Mouse (Mus musculus) hindbrain, embryonic 12.5 days (tissue): Measurements from ENCODE around the gene H2afy. TPM values are rescaled to one million over a fixed set of nuclear protein-coding genes. Genes with fewer than 3 reads are reported as not detected.
A peak's percentile ranks its signal among the peaks of the same experiment; 100 is the strongest.

ENCODE experiments used
- ATAC-seq: fragments of 200-750 bp; cut with Nextera tagmentation; 2 replicates; pipeline ENCODE4 v1.8.0; 2017; ENCODE audit warnings: moderate TSS enrichment; ENCODE audit not compliant: low FRiP score
- H3K27ac ChIP-seq: fragments of 300-500 bp; sonication (generic); 2 replicates; pipeline ENCODE4 v1.5.1; 2016; ENCODE audit warnings: mild to moderate bottlenecking
- H3K27me3 ChIP-seq: fragments of 300-500 bp; sonication (generic); 2 replicates; pipeline ENCODE4 v1.6.1; 2016; ENCODE audit warnings: mild to moderate bottlenecking
- H3K36me3 ChIP-seq: fragments of 300-500 bp; sonication (generic); 2 replicates; pipeline ENCODE4 v1.6.1; 2016; ENCODE audit warnings: mild to moderate bottlenecking
- H3K4me1 ChIP-seq: fragments of 300-500 bp; sonication (generic); 2 replicates; pipeline ENCODE4 v1.6.1; 2016
- H3K4me2 ChIP-seq: fragments of 300-500 bp; sonication (generic); replicated peaks from 2 replicates; pipeline ENCODE4 v1.6.1; 2016; ENCODE audit warnings: mild to moderate bottlenecking
- H3K4me3 ChIP-seq: fragments of 300-500 bp; sonication (generic); 2 replicates; pipeline ENCODE4 v1.5.1; 2016; ENCODE audit warnings: mild to moderate bottlenecking
- H3K9ac ChIP-seq: fragments of 300-500 bp; sonication (generic); 2 replicates; pipeline ENCODE4 v1.6.1; 2016; ENCODE audit warnings: mild to moderate bottlenecking, moderate library complexity
- H3K9me3 ChIP-seq: fragments of 300-500 bp; sonication (generic); replicated peaks from 2 replicates; pipeline ENCODE4 v1.6.1; 2016; ENCODE audit warnings: mild to moderate bottlenecking
- WGBS: fragments of 180-500 bp; shearing (Covaris S2); methylation state at CpG from one replicate; pipeline ENCODE4 v1.1.7; 2016; 5-methylcytosine and 5-hydroxymethylcytosine counted together
- polyA plus RNA-seq: library from polyadenylated mRNA; unstranded; fragments of >200 nt; fragmentation: Nextera tagmentation; extraction: Ambion mirVana; gene quantifications from 2 replicates; pipeline ENCODE4 v1.2.1, GENCODE M21; 2016

Gene H2afy
- polyA plus RNA-seq, 1 experiment from 2014 or later: 491 TPM

- 94% methylated on average over 5 of the region's 5 CpGs for WGBS
- Histone ChIP-seq H3K4me1 (no peaks in the 10 kb centered on the region), H3K27ac (no peak overlapping the region), H3K9ac (no peak overlapping the region), H3K9me3 (no peaks in the 10 kb centered on the region), H3K27me3 (no peaks in the 10 kb centered on the region), H3K4me3 (no peak overlapping the region), H3K4me2 (no peak overlapping the region), H3K36me3 (peaks cover 90% of the 10 kb centered on the region)
- no peak for ATAC-seq
Measured at GRCm38 (mm10) chr13:56123075-56123474, 13.1 kb downstream of the H2afy start.

- no peak overlapping the region for H3K4me2 ChIP-seq
- peaks cover 60% of the 10 kb centered on the region for H3K36me3 ChIP-seq
- peaks cover 29% of the 10 kb centered on the region for H3K4me1 ChIP-seq
- H3K27ac ChIP-seq: no peak overlapping the region
- no peak overlapping the region for H3K9ac ChIP-seq
- no peak overlapping the region for H3K4me3 ChIP-seq
- no peaks in the 10 kb centered on the region for H3K9me3 ChIP-seq
- WGBS: 82% methylated on average over 9 of the region's 9 CpGs
- H3K27me3 ChIP-seq: no peaks in the 10 kb centered on the region
- no peak for ATAC-seq
Measured at GRCm38 (mm10) chr13:56117991-56118765, 18.0 kb downstream of the H2afy start.

GRCm38 (mm10) chr13:56115906-56116305 is 20.3 kb downstream of the H2afy start:
- Histone ChIP-seq H3K4me2 (no peak overlapping the region), H3K4me3 (no peak overlapping the region), H3K9me3 (no peaks in the 10 kb centered on the region), H3K27me3 (no peaks in the 10 kb centered on the region), H3K9ac (no peak overlapping the region), H3K36me3 (peaks cover 44% of the 10 kb centered on the region), H3K27ac (no peak overlapping the region), H3K4me1 (peaks cover 50% of the 10 kb centered on the region)
- no peak for ATAC-seq
- 79% methylated on average over 3 of the region's 3 CpGs for WGBS

GRCm38 (mm10) chr13:56115386-56115785 is 20.8 kb downstream of the H2afy start:
- Histone ChIP-seq H3K27ac (0 out of 2 replicates have a peak overlapping the region, but pooled peaks have one; percentile 48), H3K27me3 (no peaks in the 10 kb centered on the region), H3K9ac (no peak overlapping the region), H3K4me2 (no peak overlapping the region), H3K4me1 (peaks cover 55% of the 10 kb centered on the region), H3K9me3 (no peaks in the 10 kb centered on the region), H3K4me3 (no peak overlapping the region), H3K36me3 (peaks cover 42% of the 10 kb centered on the region)
- 71% methylated on average over 9 of the region's 9 CpGs for WGBS
- ATAC-seq: no peak

GRCm38 (mm10) chr13:56113431-56114248 is 22.5 kb downstream of the H2afy start:
- no peak for ATAC-seq
- H3K4me3 ChIP-seq: no peak overlapping the region
- no peak overlapping the region for H3K4me2 ChIP-seq
- 68% methylated on average over 19 of the region's 19 CpGs for WGBS
- peaks cover 27% of the 10 kb centered on the region for H3K36me3 ChIP-seq
- H3K27me3 ChIP-seq: no peaks in the 10 kb centered on the region
- no peaks in the 10 kb centered on the region for H3K9me3 ChIP-seq
- no peak overlapping the region for H3K27ac ChIP-seq
- no peak overlapping the region; the same call in 1 of the 2 replicates for H3K9ac ChIP-seq
- H3K4me1 ChIP-seq: peaks cover 70% of the 10 kb centered on the region

GRCm38 (mm10) chr13:56112980-56113379 is 23.2 kb downstream of the H2afy start:
- WGBS: 48% methylated on average over 13 of the region's 13 CpGs
- H3K4me2 ChIP-seq: no peak overlapping the region; the same call in 1 of the 2 replicates
- 0 out of 2 replicates have a peak overlapping the region, but pooled peaks have one; percentile 25 for H3K27ac ChIP-seq
- ATAC-seq: no peak
- 0 out of 2 replicates have a peak overlapping the region, but pooled peaks have one; percentile 37 for H3K9ac ChIP-seq
- peaks cover 23% of the 10 kb centered on the region for H3K36me3 ChIP-seq
- no peak overlapping the region for H3K4me3 ChIP-seq
- no peaks in the 10 kb centered on the region for H3K27me3 ChIP-seq
- peaks cover 75% of the 10 kb centered on the region for H3K4me1 ChIP-seq
- H3K9me3 ChIP-seq: no peaks in the 10 kb centered on the region

- no peak for ATAC-seq
- WGBS: 13% methylated on average over 4 of the region's 4 CpGs
- Histone ChIP-seq H3K4me2 (no peak overlapping the region; the same call in 1 of the 2 replicates), H3K9ac (0 out of 2 replicates have a peak overlapping the region, but pooled peaks have one; percentile 37), H3K4me1 (peaks cover 75% of the 10 kb centered on the region), H3K27ac (no peak overlapping the region), H3K36me3 (peaks cover 20% of the 10 kb centered on the region), H3K27me3 (no peaks in the 10 kb centered on the region), H3K9me3 (no peaks in the 10 kb centered on the region), H3K4me3 (no peak overlapping the region)
Measured at GRCm38 (mm10) chr13:56112496-56112895, 23.7 kb downstream of the H2afy start.

- no peaks in the 10 kb centered on the region for H3K9me3 ChIP-seq
- H3K4me2 ChIP-seq: no peak overlapping the region
- H3K9ac ChIP-seq: no peak overlapping the region
- H3K4me3 ChIP-seq: no peak overlapping the region
- peaks cover 71% of the 10 kb centered on the region for H3K4me1 ChIP-seq
- 81% methylated on average over 6 of the region's 6 CpGs for WGBS
- H3K36me3 ChIP-seq: peaks cover 17% of the 10 kb centered on the region; the same call in 1 of the 2 replicates
- H3K27ac ChIP-seq: no peak overlapping the region
- no peaks in the 10 kb centered on the region for H3K27me3 ChIP-seq
- no peak for ATAC-seq
Measured at GRCm38 (mm10) chr13:56111601-56112000, 24.6 kb downstream of the H2afy start.

- peaks cover 18% of the 10 kb centered on the region; the same call in 1 of the 2 replicates for H3K36me3 ChIP-seq
- H3K4me3 ChIP-seq: no peak overlapping the region
- H3K27me3 ChIP-seq: no peaks in the 10 kb centered on the region
- no peak overlapping the region for H3K9ac ChIP-seq
- H3K4me2 ChIP-seq: no peak overlapping the region
- WGBS: 88% methylated on average over 19 of the region's 19 CpGs
- peaks cover 64% of the 10 kb centered on the region for H3K4me1 ChIP-seq
- no peak for ATAC-seq
- no peaks in the 10 kb centered on the region for H3K9me3 ChIP-seq
- no peak overlapping the region for H3K27ac ChIP-seq
Measured at GRCm38 (mm10) chr13:56110694-56111531, 25.2 kb downstream of the H2afy start.

- WGBS: 82% methylated on average over 4 of the region's 4 CpGs
- 0 out of 2 replicates have a peak overlapping the region, but pooled peaks have one; percentile 14 for H3K27ac ChIP-seq
- H3K9me3 ChIP-seq: no peaks in the 10 kb centered on the region
- no peak overlapping the region for H3K4me2 ChIP-seq
- peaks cover 56% of the 10 kb centered on the region for H3K4me1 ChIP-seq
- H3K4me3 ChIP-seq: no peak overlapping the region
- peaks cover 20% of the 10 kb centered on the region for H3K36me3 ChIP-seq
- no peaks in the 10 kb centered on the region for H3K27me3 ChIP-seq
- H3K9ac ChIP-seq: no peak overlapping the region
- ATAC-seq: no peak
Measured at GRCm38 (mm10) chr13:56109703-56110102, 26.5 kb downstream of the H2afy start.

GRCm38 (mm10) chr13:56108849-56109519 is 27.2 kb downstream of the H2afy start:
- 70% methylated on average over 17 of the region's 17 CpGs for WGBS
- peaks cover 27% of the 10 kb centered on the region for H3K36me3 ChIP-seq
- H3K4me1 ChIP-seq: peaks cover 57% of the 10 kb centered on the region
- H3K9ac ChIP-seq: no peak overlapping the region
- H3K27me3 ChIP-seq: no peaks in the 10 kb centered on the region
- no peak overlapping the region for H3K4me3 ChIP-seq
- no peaks in the 10 kb centered on the region for H3K9me3 ChIP-seq
- H3K4me2 ChIP-seq: no peak overlapping the region
- peak; percentile 51; the same call in 1 of the 2 replicates for ATAC-seq
- 0 out of 2 replicates have a peak overlapping the region, but pooled peaks have one; percentile 14 for H3K27ac ChIP-seq
